Mouse (Mus musculus) cerebellum, adult 9-10 months (tissue): ENCODE measurements at regions not wholly inside any gene's neighbourhood (a gene's known extent, or its start where the extent isn't known, plus 50 kb on each side); places are given as distances from the start of the nearest gene placed in this dataset.

Experiments used
- DNase-seq: peaks from one replicate; pipeline ENCODE4 v3.0.0; 2022

DNA sequence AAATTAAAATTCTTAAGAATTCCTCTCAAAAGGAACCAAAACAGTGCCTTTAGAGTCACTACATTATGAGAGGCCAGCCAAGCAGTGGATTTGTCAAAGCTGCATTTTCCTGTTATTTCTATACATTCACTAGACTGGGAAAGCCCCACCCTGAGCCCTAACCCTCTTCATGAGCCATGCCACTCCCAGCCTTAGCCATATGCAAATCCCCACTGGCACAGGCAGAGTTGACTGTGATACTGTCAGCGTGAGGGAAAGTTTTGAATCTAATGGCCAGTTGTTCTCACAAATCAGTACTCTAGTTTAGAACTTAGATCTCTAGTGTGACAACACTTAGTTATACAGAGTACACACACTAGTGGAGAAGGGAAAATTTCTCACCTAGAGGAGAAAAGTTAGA, 486.4 kb downstream of the Inhba start:
- no peak for DNase-seq

DNA sequence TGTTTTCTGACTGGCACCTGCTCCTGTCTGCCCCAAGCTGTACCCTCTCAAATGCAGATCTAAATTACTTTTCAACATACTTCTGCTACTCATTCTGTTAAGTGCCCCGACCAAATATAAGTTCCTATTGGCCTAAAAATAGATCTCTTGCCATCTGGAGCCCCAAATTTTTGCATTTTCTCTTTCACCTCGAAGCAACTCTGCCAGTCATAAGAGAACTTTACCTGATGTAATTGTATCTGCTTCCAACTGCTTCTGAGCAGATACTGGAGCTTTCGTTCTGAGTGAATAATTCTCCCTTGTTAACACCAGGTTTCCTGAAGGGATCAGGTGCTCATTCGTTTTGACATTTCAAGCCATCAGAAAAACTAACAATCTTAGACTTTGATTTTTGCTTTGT, 501.2 kb downstream of the Inhba start:
- peak; percentile 4 for DNase-seq

DNA sequence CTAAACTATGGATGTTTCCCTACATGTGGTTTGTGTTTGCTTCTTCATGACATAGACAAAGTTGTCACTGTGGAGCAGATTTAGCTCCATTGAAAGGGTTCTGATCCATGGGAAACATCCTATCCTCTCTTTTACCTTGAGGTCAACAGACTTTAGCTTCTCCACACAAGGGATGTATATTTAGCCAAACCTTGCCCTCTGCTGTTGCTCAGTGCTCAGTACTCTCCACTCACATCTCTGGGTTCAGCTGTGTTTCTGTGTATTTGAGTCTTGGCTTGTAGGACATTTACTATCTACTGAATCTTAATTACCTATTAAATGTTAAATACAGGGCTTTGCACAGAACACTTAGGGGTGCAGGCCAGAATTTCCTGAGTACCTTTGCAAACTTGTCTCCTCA, 503.5 kb downstream of the Inhba start:
- no peak for DNase-seq

DNA sequence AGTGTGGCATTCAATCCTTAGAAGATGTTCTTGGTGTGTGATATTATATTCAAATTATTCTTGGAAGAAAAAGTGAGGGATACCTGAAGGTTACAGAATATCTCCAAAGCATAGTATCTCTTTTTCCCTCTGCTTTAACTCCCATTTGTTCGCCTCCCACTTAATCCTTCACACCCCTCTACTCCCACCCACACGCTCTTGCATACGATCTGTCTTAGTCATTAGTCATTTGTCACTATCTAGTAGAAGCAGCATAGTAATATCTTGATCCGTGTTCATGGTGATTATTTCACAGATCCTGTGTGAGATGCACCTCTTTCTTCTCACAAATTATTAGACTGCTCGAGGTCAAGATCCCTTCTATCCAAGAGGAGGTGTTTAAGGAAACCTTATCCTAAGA, 517.4 kb downstream of the Inhba start:
- no peak for DNase-seq

DNA sequence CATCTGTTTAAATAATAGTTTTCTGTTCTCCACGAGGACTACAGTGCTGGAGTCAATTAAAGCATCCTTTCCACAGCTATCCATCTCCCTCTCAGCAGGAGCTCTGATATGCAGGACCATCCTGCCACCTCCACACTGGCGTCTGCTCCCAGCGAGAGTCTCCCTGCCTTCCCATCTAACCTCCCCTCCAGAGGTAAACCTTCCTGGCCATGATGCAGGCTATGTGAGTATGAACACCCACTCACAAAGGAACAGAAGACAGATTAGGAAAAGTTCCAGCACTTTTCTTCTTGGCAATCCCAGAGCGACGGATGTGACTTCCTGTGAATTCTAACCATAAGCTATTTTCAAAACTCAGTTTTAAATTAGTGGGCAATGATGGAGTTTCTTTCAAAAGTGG, 532.1 kb downstream of the Inhba start:
- no peak for DNase-seq

DNA sequence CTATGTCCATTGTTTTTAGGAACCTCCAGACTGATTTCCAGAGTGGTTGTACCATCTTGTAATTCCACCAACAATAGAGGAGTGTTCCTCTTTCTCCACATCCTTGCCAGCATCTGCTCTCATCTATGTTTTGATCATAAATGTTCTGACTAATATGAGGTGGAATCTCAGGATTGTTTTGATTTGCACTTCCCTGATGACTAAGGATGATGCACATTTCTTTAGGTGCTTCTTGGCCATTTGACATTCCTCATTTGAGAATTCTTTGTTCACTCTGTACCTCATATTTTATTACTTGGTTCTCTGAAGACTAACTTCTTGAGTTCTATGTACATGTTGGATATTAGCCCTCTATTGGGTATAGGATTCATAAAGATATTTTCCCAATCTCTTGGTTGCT, 538.4 kb downstream of the Inhba start:
- DNase-seq = no peak

DNA sequence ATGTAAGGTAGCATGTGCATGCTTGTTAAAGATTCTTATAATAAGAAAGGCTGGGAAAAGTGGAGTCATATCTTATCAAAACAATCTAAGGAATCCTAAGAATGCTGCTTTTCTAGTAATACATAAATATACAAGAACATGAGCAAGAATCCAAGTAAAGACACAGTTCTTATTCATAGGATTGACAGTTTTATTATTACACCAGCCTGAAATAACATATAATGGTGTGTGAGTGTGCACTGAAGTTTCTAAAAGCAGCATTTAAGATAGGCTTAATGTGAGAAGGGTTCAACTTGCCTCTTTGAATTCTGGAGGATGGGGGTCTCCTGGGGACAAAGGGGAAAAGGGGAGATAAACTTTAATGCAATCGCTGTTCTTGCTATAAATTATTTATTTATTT, 553.3 kb downstream of the Inhba start:
- no peak for DNase-seq

DNA sequence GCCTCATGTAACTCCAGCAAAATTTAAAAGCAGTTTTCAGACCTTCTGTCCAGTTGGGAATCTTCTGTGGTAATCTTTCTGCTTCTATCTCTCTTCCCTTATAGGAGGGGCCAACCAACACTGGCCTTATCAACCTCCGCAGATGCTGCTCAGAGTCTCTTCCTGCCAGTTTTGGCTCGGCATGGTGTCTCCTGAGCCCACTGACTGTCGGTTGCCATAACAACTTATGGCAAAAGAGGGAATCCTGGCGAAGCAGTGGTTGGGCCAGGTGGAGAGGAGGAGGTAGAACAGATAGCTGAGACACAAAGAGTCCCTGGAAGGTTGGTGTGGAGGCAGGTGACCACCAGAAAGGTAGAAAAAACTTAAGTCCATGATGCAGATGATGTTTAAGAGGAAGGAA, 562.4 kb downstream of the Inhba start:
- no peak for DNase-seq

DNA sequence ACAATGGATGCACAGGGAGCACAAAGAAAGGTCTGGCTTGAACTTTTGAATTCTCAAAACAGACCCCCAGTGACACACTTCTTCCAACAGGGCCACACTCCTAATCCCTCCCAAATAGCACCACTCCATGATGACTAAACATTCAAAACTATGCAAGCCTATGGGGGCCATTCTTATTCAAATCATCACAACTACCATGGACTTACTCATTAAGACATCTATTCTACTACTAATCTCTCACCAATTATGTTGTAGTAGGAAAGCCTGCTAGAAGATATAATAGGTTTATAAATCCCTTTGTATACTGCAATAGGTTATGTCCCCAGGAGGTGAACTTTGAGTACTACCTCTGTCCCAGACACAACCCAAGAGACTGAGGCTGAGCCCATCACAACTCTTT, 574.6 kb downstream of the Inhba start:
- no peak for DNase-seq

DNA sequence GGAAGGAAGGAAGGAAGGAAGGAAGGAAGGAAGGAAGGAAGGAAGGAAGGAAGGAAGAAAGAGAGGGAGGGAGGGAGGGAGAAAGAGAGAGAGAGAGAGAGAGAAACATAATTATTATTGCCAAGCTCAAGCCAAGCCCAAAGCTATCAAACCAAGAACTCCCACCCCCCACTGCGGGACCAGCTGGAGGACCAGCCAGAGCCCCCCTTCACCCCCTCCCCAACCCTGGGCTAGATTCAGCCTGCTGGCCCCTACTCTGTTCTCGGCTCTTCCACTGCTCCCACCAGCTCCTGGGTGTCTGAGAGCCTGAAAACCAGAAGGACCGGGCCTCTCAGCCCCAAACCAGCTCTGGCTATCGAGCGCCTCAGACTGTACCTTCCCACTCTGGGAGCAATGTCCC, 608.1 kb downstream of the Inhba start:
- no peak for DNase-seq

DNA sequence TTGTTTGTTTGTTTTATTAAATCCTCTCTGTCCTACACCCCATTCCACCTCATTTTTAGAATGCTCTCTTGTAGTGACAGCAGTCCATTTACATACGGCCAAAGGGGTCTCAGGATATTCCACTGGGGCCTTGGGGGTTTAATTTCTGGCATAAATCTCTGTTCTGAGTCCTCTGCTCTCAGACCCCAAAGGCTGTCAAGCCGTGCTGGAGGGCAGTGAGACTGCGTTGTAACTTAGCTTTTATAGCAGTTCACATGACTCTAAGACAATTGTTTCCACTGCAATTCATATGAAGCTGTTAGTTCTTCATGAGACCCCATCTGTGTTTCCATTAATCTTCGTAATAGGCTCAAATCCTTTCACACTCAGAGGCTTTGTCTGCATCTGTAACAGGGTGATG, 614.9 kb downstream of the Inhba start:
- DNase-seq = no peak

DNA sequence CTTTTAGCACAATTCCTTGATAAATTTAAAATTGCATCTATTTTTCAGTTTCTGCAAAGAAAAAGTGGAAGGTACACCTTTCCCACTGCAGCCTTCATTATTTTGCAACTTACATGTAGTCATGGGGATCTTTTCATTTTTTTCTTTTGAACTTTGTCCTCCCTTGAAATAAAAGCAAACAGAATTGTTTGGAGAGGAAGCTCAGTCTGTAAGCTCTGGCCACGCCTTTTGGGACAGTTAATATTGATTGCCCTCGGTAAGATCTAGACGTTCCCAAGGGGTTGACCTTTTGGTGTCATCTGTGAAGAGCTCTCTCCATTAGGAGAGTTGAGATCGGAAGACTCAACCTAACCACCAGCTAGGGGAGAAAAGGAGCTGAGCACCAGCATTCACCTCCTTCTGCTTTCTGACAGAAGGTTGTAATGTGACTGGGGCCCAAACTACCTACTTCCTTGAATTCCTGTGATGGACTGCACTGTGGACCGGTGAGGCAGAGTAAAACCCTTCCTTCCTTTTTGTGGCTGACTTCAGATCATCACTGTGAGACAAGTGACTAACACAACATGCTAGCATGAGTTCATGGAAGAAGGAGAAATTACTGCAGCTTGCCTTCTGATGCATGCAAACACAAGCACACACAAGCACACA, 621.9 kb downstream of the Inhba start:
- no peak for DNase-seq

DNA sequence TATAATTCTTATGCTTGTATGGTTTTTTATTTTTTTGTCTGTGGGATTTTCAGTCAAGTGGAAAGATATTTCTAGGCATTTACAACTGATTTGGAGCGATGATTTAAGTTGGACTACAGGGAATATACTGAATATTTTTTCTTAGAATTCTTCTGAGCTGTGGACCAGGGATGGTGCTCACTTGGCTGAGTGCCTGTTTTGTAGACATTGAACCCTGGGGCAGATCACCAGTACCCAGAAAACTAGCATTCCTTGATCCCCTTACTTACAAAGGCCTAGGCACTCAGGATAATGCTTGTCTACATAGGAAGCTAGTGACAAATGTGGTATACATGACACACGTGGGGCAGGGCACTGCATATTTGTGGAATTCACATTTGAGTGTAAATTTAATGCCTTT, 624.6 kb downstream of the Inhba start:
- DNase-seq = no peak

DNA sequence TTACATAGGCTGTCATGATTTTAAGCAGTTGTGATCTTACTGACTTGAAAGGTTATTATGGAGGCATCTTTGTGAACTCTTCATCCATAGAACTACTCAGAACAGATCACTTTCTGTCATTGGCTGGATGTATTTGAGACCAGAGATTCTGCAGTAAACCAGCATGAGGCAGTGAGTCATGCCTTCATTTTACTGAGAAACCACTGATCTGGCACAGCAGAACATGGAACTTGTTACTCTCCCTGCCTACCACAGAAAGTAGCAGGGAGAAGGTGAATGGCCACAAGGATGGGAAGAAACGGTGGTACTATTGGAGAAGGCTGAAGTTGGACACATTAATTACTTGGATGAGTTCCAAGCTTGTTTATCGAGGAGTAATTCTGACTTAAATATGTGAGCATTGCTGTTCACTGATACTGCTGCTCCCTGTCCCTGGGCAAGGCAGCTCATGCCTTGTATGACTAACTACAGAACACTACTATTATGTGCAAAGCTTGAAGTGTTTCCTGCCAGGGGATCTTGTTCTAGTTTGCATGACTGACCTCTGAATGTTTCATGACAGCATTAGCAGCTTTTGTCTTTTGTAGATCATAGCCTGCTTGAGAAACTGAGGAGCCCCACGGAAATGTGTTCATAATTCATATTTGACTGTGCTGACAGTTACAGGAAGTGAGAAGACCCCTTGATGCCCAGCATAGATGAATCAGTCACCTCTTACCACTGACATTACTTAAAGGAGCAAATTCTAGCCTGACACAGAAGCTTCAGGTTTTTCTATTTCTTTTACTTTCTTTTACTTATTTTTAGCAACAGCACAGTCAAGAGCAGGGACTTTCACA, 630.2 kb downstream of the Inhba start:
- no peak for DNase-seq

DNA sequence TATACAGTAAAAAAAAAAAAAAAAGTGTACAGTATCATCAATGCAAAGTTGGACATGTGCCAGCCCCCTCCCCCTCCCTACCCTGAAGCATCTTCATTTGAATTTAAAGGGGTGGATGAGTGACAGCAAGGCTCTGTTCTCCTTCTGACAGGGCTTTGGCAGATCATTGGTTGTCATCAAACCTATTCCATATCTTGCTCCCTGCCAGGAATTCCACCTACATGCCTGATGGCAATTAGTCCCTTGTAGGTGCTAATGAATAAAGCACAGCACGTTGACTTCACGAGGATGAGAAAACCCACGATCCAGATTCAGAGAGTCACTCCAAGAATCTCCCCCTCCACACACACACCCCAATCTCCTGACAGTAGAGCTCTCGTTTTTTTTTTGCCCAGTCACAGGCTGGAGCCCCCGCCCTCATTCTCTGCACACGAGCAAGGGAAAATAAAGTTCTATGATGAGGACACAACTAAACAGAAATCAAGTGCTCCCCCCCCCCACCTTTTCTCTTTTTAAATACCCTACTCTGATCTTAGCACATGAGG, 630.9 kb downstream of the Inhba start:
- DNase-seq = no peak

DNA sequence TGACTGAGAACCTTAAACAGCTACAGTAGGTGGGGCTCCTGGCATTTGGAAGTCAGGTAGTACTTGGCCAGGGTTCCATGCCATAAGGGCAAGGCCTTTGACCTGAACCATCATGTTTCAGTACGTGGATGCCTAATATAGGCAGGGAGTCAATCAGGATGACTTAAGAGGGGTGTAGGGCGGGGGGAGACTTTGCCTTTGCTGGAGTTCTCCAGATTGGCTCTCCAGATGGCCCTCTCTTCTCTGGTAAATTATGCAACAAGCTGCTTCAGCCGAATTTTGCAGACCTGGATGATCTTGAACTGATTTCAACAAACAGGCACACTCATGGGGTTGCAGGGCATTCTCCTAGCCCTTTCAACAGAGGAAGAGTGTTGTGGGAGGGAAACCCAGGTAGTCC, 633.7 kb downstream of the Inhba start:
- no peak for DNase-seq

DNA sequence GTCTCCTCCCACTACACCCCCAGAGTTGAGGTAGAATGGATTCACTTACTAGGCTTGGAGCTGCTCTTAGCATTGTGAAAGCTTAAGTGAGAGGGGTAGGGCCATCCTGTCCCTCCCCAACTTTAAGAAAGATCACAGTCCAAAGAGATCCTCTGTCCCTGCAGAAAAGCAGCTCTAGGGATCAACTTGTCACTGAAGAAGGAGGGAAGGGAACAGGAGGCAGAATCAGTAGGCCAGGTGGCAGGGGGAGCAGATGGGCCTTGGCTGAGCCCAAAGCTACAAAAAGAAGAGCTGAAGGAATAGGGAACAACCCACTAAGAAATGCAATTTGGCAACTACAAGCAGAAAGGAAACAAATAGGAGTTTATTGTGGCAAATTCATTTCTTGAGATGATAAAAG, 634.4 kb downstream of the Inhba start:
- DNase-seq = peak; percentile 6

DNA sequence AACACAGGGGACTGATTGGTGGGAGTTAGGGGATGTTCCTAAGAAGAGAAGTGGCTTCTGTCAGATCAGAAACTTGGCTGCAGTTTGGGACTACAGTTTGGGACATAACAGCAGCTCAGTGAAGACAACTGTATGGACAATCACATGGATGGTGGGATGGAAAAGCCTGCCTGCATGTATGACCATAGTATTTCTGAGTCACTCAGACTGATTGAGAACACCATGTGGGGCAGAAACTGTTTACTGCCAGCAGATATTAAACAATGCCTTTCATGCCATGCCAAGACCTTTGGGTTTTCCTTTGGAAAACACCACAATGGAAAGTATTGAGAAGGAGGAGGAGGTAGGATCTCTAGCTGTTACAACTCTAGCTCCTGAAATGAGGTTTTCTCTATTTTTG, 635.0 kb downstream of the Inhba start:
- no peak for DNase-seq

DNA sequence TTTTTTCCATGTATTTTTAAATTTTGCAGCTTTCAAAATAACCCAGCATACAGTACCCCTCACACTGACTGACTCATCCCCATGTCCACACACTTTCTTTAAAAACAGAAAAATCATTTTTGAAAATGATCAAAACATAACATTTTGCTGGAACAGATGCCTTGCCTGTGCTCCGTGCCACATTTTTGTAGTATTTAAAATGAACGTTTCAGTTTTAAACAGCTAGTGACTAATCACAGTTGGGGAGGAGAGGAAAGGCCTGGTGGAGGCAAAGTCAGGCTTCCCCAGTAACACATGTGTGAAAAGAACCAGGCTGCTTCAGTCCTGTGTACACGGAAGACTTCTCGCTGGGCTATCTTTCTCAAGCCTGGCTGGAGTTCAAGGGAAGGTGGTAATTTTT, 644.5 kb downstream of the Inhba start:
- DNase-seq = no peak

DNA sequence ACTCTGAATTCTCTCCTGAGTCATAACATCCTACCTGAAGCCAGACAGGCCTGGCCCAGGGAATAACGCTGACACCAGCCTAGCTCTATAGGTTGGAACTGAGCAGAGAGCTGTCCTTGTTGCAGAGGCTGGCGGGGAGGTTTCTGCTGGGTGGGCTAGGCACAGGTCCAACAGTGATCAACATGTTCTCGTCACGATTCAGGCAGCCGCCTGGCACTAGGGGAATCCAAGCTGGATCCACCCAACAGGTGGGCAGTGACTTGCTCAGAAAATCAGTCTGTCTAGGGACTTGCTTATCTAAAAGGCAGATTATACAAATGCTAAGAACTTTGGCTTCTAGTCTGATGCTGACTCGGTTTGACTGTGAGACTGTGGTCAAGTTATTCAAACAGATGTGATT, 648.2 kb downstream of the Inhba start:
- no peak for DNase-seq

DNA sequence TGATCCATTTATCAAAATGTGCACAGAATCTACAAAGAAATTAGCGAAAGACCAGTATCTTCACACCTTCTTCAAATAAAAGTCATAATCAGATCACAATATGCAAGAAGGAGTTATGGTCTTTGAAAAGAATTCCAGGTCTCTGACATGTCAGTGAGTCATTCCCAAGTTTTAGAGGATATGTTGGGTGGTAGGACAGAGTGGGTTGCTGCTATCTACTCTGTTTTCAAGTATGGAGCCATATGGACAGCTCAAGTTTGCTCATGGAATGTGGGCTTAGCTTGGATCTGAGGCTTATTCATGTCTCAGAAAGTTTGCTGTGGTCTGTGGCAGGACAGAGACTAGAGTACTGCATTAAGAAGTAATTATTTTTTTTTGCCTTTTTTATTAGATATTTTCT, 657.0 kb downstream of the Inhba start:
- no peak for DNase-seq

DNA sequence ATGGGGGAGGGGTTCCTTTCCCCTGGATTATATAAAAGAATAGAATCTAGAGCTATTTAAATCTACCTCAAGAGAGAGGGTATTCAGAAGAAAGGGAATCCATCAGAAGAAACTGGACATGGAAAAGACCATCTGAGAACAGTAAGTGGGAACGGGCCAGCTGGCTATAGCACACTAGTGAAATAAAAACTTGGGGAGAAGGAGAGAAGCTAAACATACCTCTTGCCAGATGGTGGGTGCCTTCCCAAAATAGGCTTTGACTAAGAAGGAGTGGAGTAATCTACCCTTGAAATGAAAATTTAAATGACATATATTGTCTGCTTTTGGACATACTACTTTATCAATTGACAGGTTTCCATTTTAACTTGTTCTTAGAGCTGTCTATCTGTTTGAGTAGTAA, 657.6 kb downstream of the Inhba start:
- no peak for DNase-seq

DNA sequence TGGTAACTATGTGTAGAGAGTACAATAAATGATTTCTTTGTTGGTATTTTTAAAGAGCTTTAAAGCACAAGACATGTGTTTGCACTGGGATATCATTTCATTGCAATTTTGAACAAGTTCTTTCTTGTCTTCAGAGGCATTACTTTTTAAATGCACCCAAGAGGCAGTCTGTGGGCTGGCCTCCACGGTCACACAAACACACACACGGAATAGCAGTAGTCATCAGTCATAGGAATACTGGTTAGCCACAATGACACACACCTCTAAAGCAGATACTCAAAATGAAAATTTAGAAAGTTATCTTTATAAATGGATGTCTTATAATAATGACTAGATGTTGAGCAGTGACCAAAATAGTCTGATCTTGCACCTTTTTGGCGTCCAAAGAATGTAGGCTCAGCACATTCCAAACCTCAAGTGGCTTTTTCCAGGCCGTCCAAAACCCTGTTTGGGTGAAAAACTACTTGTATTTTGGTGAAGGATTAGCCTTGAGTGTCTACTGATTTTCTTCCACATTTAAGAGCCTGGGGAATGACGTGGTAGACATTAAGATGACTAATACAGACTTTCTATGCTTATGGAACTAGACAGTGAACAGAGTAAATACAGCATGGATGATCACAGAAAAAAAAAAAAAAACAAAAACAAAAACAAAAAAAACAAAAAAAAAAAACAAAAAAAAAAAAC, 658.5 kb downstream of the Inhba start:
- no peak for DNase-seq

DNA sequence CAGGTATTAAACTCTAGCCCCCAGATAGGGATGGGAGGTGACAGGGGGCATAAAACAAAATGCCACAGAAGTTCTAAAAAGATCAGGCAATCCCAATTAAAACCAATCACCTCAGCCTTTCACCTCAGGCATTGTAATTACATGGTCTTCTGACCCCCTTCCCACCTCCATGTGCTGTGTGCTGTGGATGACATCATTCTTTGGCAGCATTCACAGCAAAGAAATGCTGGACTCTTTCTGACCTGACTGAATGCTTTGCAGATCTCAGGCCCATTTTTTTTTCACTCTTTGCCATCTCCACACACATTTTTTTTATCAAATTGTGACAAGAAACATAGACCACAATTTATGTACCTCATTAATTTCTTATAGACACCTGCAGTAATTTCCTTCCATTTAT, 659.1 kb downstream of the Inhba start:
- DNase-seq = no peak
